Mouse (Mus musculus): ENCODE measurements around the gene Snip1. TPM values are rescaled to one million over a fixed set of nuclear protein-coding genes. Genes with fewer than 3 reads are reported as not detected.

Gene Snip1
- polyA plus RNA-seq, 1 experiment from 2014 or later: 30.5 TPM

Other genes with a start within 250 kb of the Snip1 start
- gene Yrdc, start 216.0 kb upstream of the Snip1 start, polyA plus RNA-seq (2015; fragmentation: Nextera tagmentation; extraction: Ambion mirVana): 32.1 and 40.1 TPM in 2 replicates
- 51.9 and 55.7 TPM in 2 replicates for gene 1110065P20Rik, start 215.5 kb upstream of the Snip1 start, polyA plus RNA-seq (2015; fragmentation: Nextera tagmentation; extraction: Ambion mirVana)
- 0.25 and 0.52 TPM in 2 replicates for gene Maneal, start 204.5 kb upstream of the Snip1 start, polyA plus RNA-seq (2015; fragmentation: Nextera tagmentation; extraction: Ambion mirVana)
- 0.05 and 0.08 TPM in 2 replicates for gene Epha10, start 185.8 kb upstream of the Snip1 start, polyA plus RNA-seq (2015; fragmentation: Nextera tagmentation; extraction: Ambion mirVana)
- 13.8 and 16.6 TPM in 2 replicates for gene 9930104L06Rik, start 129.6 kb upstream of the Snip1 start, polyA plus RNA-seq (2015; fragmentation: Nextera tagmentation; extraction: Ambion mirVana)
- 95.9 and 97.8 TPM in 2 replicates for gene Cdca8, start 127.4 kb upstream of the Snip1 start, polyA plus RNA-seq (2015; fragmentation: Nextera tagmentation; extraction: Ambion mirVana)
- 1.7 and 2.4 TPM in 2 replicates for gene Rspo1, start 80.2 kb upstream of the Snip1 start, polyA plus RNA-seq (2015; fragmentation: Nextera tagmentation; extraction: Ambion mirVana)
- gene Gnl2, start 50.1 kb upstream of the Snip1 start, polyA plus RNA-seq (2015; fragmentation: Nextera tagmentation; extraction: Ambion mirVana): 78.4 and 84.7 TPM in 2 replicates
- gene Dnali1, start 969 bp upstream of the Snip1 start, polyA plus RNA-seq (2015; fragmentation: Nextera tagmentation; extraction: Ambion mirVana): 0.13 TPM in 1 of 2 replicates, not detected in the other
- 48.6 and 49.3 TPM in 2 replicates for gene Meaf6, start 18.5 kb downstream of the Snip1 start, polyA plus RNA-seq (2015; fragmentation: Nextera tagmentation; extraction: Ambion mirVana)
- 1.8 and 2.1 TPM in 2 replicates for gene Zc3h12a, start 61.2 kb downstream of the Snip1 start, polyA plus RNA-seq (2015; fragmentation: Nextera tagmentation; extraction: Ambion mirVana)